In the genomic region with DNA sequence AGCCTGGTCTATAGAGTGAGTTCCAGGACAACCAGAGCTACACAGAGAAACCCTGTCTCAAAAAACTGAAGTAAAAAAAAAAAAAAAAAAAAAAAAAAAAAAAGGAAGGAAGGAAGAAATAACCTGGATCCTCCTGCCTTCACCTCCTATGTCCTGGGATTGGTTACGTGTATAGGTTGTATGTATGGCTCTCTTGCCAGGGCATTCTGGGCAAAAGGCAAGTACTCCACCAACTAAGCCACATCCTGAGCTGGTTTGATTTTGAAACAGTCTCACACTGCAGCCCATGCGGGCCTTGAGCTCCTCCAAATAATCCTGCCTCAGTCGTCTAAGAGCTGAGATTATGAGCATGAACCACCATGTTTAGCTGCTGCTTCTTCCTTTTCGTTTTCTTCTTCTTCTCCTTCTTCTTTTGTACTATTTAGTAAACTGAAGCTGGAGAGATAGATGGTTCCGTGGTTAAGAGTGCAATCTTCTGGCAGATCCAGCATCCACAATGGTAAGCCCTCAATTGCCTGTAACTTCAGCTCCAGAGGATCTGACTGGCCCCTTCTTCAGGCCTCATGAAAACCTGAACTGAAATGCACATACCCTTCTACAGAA, we compare ENCODE assay signal across 8 mouse cellular contexts. TPM values are rescaled to one million over a fixed set of nuclear protein-coding genes. Genes with fewer than 3 reads are reported as not detected.
DNase-seq lines count a peak whose midpoint lies in the region; ATAC-seq and TF ChIP-seq lines count a peak whose summit lies in the region.

No protein-coding gene starts in this region.

- H3K4me1 ChIP-seq in heart, embryonic 15.5 days (replicated peaks) = peaks cover 39% of the 10 kb centered on the region
- peaks cover 57% of the 10 kb centered on the region for H3K4me1 ChIP-seq in G1E (ENCODE audit: insufficient read depth, low read depth, low read length)
- H3K4me1 ChIP-seq in hindbrain, embryonic 11.5 days (replicated peaks; ENCODE audit: control insufficient read depth, insufficient read depth, low read length) = peaks cover 4% of the 10 kb centered on the region; the same call in 1 of the 2 replicates
- H3K4me1 ChIP-seq in midbrain, embryonic 13.5 days (replicated peaks) = peaks cover 37% of the 10 kb centered on the region

- 0 out of 2 replicates have a peak overlapping the region, but pooled peaks have one; percentile 98 for H3K27ac ChIP-seq in heart, embryonic 15.5 days
- no peak overlapping the region for H3K27ac ChIP-seq in hindbrain, embryonic 11.5 days (ENCODE audit: low read depth, low read length)
- H3K27ac ChIP-seq in midbrain, embryonic 13.5 days = no peak overlapping the region

- WGBS in heart, embryonic 15.5 days = 68% methylated on average over 5 of the region's 5 CpGs
- 81% methylated on average over 5 of the region's 5 CpGs for WGBS in hindbrain, embryonic 11.5 days
- 76% methylated on average over 5 of the region's 5 CpGs for WGBS in midbrain, embryonic 13.5 days

- peak overlapping the region; percentile 94 for H3K4me3 ChIP-seq in heart, embryonic 15.5 days
- H3K4me3 ChIP-seq in G1E (ENCODE audit: low read depth, low read length) = peak overlapping the region; percentile 89
- H3K4me3 ChIP-seq in hindbrain, embryonic 11.5 days (ENCODE audit: low read depth, low read length) = no peak overlapping the region; the same call in 1 of the 2 replicates
- peak overlapping the region; percentile 91 for H3K4me3 ChIP-seq in midbrain, embryonic 13.5 days (replicated peaks)

- no peak for DNase-seq in heart, postnatal 10 days
- no peak for DNase-seq in G1E (ENCODE audit: low spot score)
- no peak for DNase-seq in hindbrain, embryonic 11.5 days (ENCODE audit: low spot score)
- no peak for DNase-seq in adrenal gland, postnatal 25 days
- no peak for DNase-seq in gastrocnemius, postnatal 25 days
- DNase-seq in cerebellum, adult 8-10 months = no peak

- TF ChIP-seq CTCF in G1E (IDR thresholded peaks at IDR 0.05; ENCODE audit: low read depth, low read length) = no peak

- peak overlapping the region; percentile 74 for H3K4me2 ChIP-seq in heart, embryonic 15.5 days
- H3K4me2 ChIP-seq in hindbrain, embryonic 11.5 days (replicated peaks; ENCODE audit: low read depth, low read length) = peak overlapping the region; percentile 55
- peak overlapping the region; percentile 80 for H3K4me2 ChIP-seq in midbrain, embryonic 13.5 days (replicated peaks)

- no peak for ATAC-seq in heart, embryonic 15.5 days (replicated peaks; ENCODE audit: insufficient number of reproducible peaks, insufficient read depth, low FRiP score, low read depth)
- no peak for ATAC-seq in G1E (ENCODE audit: extremely low read depth, insufficient number of reproducible peaks, low FRiP score, poor library complexity, severe bottlenecking)
- ATAC-seq in hindbrain, embryonic 11.5 days (ENCODE audit: low FRiP score) = no peak
- no peak for ATAC-seq in midbrain, embryonic 13.5 days

- intact Hi-C loops in heart, postnatal 10 days (cut with DNase I) = no loop called here

- no peaks in the 10 kb centered on the region for H3K9me3 ChIP-seq in heart, embryonic 15.5 days (replicated peaks)
- no peaks in the 10 kb centered on the region for H3K9me3 ChIP-seq in G1E (replicated peaks)
- no peaks in the 10 kb centered on the region for H3K9me3 ChIP-seq in hindbrain, embryonic 11.5 days (ENCODE audit: control insufficient read depth, low read length)
- no peaks in the 10 kb centered on the region for H3K9me3 ChIP-seq in midbrain, embryonic 13.5 days

- H3K9ac ChIP-seq in heart, embryonic 15.5 days = peak overlapping the region; percentile 95
- H3K9ac ChIP-seq in hindbrain, embryonic 11.5 days (ENCODE audit: low read depth, low read length) = no peak overlapping the region; the same call in 1 of the 2 replicates
- H3K9ac ChIP-seq in midbrain, embryonic 13.5 days (replicated peaks) = peak overlapping the region; percentile 94

- H3K36me3 ChIP-seq in heart, embryonic 15.5 days = peaks cover 21% of the 10 kb centered on the region
- peaks cover 29% of the 10 kb centered on the region for H3K36me3 ChIP-seq in G1E (replicated peaks)
- no peaks in the 10 kb centered on the region for H3K36me3 ChIP-seq in hindbrain, embryonic 11.5 days (ENCODE audit: control insufficient read depth, insufficient read depth, low read length)
- peaks cover 17% of the 10 kb centered on the region for H3K36me3 ChIP-seq in midbrain, embryonic 13.5 days

- H3K27me3 ChIP-seq in heart, embryonic 15.5 days = peaks cover 12% of the 10 kb centered on the region
- peaks cover 8% of the 10 kb centered on the region; the same call in 1 of the 2 replicates for H3K27me3 ChIP-seq in G1E (ENCODE audit: insufficient read depth, low read length)
- no peaks in the 10 kb centered on the region for H3K27me3 ChIP-seq in hindbrain, embryonic 11.5 days (ENCODE audit: control insufficient read depth, insufficient read depth, low read length)
- H3K27me3 ChIP-seq in midbrain, embryonic 13.5 days = no peaks in the 10 kb centered on the region

RNA-seq across cellular contexts. Expression of a gene that starts 0.9 kb away (rescaled TPM):
- polyA plus RNA-seq in heart, embryonic 15.5 days (2015; fragmentation: Nextera tagmentation; extraction: Ambion mirVana) = 14.2 and 20.1 TPM in 2 replicates
- total RNA-seq in heart, postnatal 10 days (2021) = 10 to 100 TPM; 26.6 to 26.7 TPM
- total RNA-seq in G1E (2014; fragmentation: Nextera tagmentation) (130 and 131 TPM in 2 replicates), G1E (2017) (78.9 and 80.9 TPM in 2 replicates)
- 72.3 and 73.3 TPM in 2 replicates for polyA plus RNA-seq in G1E (2012)
- polyA plus RNA-seq in hindbrain, embryonic 11.5 days (2014; fragmentation: Nextera tagmentation; extraction: Ambion mirVana) = 27.6 and 30.6 TPM in 2 replicates
- 24.9 and 32.9 TPM in 2 replicates for polyA plus RNA-seq in midbrain, embryonic 13.5 days (2015; fragmentation: Nextera tagmentation; extraction: Ambion mirVana)
- 98.4 and 103 TPM in 2 replicates for total RNA-seq in adrenal gland, postnatal 25 days (2021)
- 10 to 100 TPM; 16.0 to 16.3 TPM for total RNA-seq in gastrocnemius, postnatal 25 days (2021)

RNA-seq across cellular contexts. Expression of a gene that starts 3.7 kb away (rescaled TPM):
- 0.52 and 1.1 TPM in 2 replicates for polyA plus RNA-seq in heart, embryonic 15.5 days (2015; fragmentation: Nextera tagmentation; extraction: Ambion mirVana)
- under 1 TPM; 0.19 to 0.60 TPM for total RNA-seq in heart, postnatal 10 days (2021)
- 0.53 TPM in 1 of 2 replicates, not detected in the other for total RNA-seq in G1E (2014; fragmentation: Nextera tagmentation)
- total RNA-seq in G1E (2017) = 0.27 and 0.41 TPM in 2 replicates
- 0.85 and 1.0 TPM in 2 replicates for polyA plus RNA-seq in G1E (2012)
- polyA plus RNA-seq in hindbrain, embryonic 11.5 days (2014; fragmentation: Nextera tagmentation; extraction: Ambion mirVana) = 3.6 and 4.5 TPM in 2 replicates
- polyA plus RNA-seq in midbrain, embryonic 13.5 days (2015; fragmentation: Nextera tagmentation; extraction: Ambion mirVana) = 28.9 and 32.3 TPM in 2 replicates
- total RNA-seq in adrenal gland, postnatal 25 days (2021) = 9.3 and 17.7 TPM in 2 replicates
- total RNA-seq in gastrocnemius, postnatal 25 days (2021) = under 1 TPM in 1 of 2 experiments, not detected in 1; 0.43 TPM

RNA-seq across cellular contexts. Expression of a gene that starts 13.5 kb away (rescaled TPM):
- polyA plus RNA-seq in heart, embryonic 15.5 days (2015; fragmentation: Nextera tagmentation; extraction: Ambion mirVana) = 70.9 and 92.8 TPM in 2 replicates
- total RNA-seq in heart, postnatal 10 days (2021) = 10 to 100 TPM; 49.4 to 49.6 TPM
- total RNA-seq in G1E (2014; fragmentation: Nextera tagmentation) = 123 and 135 TPM in 2 replicates
- 32.9 and 35.1 TPM in 2 replicates for total RNA-seq in G1E (2017)
- polyA plus RNA-seq in G1E (2012) = 168 and 234 TPM in 2 replicates
- 85.9 and 90.4 TPM in 2 replicates for polyA plus RNA-seq in hindbrain, embryonic 11.5 days (2014; fragmentation: Nextera tagmentation; extraction: Ambion mirVana)
- 110 and 116 TPM in 2 replicates for polyA plus RNA-seq in midbrain, embryonic 13.5 days (2015; fragmentation: Nextera tagmentation; extraction: Ambion mirVana)
- total RNA-seq in adrenal gland, postnatal 25 days (2021) = 98.4 and 112 TPM in 2 replicates
- 10 to 100 TPM; 33.2 to 38.2 TPM for total RNA-seq in gastrocnemius, postnatal 25 days (2021)

RNA-seq across cellular contexts. Expression of a gene that starts 19.2 kb away (rescaled TPM):
- 10.5 and 19.2 TPM in 2 replicates for polyA plus RNA-seq in heart, embryonic 15.5 days (2015; fragmentation: Nextera tagmentation; extraction: Ambion mirVana)
- total RNA-seq in heart, postnatal 10 days (2021) = 1 to 10 TPM; 7.9 to 8.3 TPM
- total RNA-seq in G1E (2014; fragmentation: Nextera tagmentation) (2.2 and 3.5 TPM in 2 replicates), G1E (2017) (1.1 TPM in 2 replicates)
- polyA plus RNA-seq in G1E (2012) = 11.9 and 14.8 TPM in 2 replicates
- 18.5 and 19.8 TPM in 2 replicates for polyA plus RNA-seq in hindbrain, embryonic 11.5 days (2014; fragmentation: Nextera tagmentation; extraction: Ambion mirVana)
- polyA plus RNA-seq in midbrain, embryonic 13.5 days (2015; fragmentation: Nextera tagmentation; extraction: Ambion mirVana) = 27.5 and 31.3 TPM in 2 replicates
- total RNA-seq in adrenal gland, postnatal 25 days (2021) = 17.1 and 23.7 TPM in 2 replicates
- total RNA-seq in gastrocnemius, postnatal 25 days (2021) = 10 to 100 TPM; 13.4 to 16.4 TPM

RNA-seq across cellular contexts. Expression of a gene that starts 27.8 kb away (rescaled TPM):
- 0.09 and 0.61 TPM in 2 replicates for polyA plus RNA-seq in heart, embryonic 15.5 days (2015; fragmentation: Nextera tagmentation; extraction: Ambion mirVana)
- total RNA-seq in heart, postnatal 10 days (2021) = not detected
- total RNA-seq in G1E (2014; fragmentation: Nextera tagmentation) (36.9 and 51.2 TPM in 2 replicates), G1E (2017) (22.9 and 31.8 TPM in 2 replicates)
- polyA plus RNA-seq in G1E (2012) = 37.7 and 80.3 TPM in 2 replicates
- 1.6 and 2.0 TPM in 2 replicates for polyA plus RNA-seq in hindbrain, embryonic 11.5 days (2014; fragmentation: Nextera tagmentation; extraction: Ambion mirVana)
- polyA plus RNA-seq in midbrain, embryonic 13.5 days (2015; fragmentation: Nextera tagmentation; extraction: Ambion mirVana) = 0.24 TPM in 1 of 2 replicates, not detected in the other
- total RNA-seq in adrenal gland, postnatal 25 days (2021) = 1.6 TPM in 1 of 2 replicates, not detected in the other
- total RNA-seq in gastrocnemius, postnatal 25 days (2021) = not detected
